Mouse (Mus musculus): ENCODE measurements around the gene Gnpnat1. TPM values are rescaled to one million over a fixed set of nuclear protein-coding genes. Genes with fewer than 3 reads are reported as not detected.
A peak's percentile ranks its signal among the peaks of the same experiment; 100 is the strongest.
"Not testable (repeated sequence)": the region's sequence is repeated elsewhere in the genome, so short reads cannot be mapped to it uniquely, and the experiment has no call there.

The Gnpnat1 gene
- 27.0 and 31.6 TPM in 2 replicates for polyA plus RNA-seq (2015; fragmentation: Nextera tagmentation; extraction: Ambion mirVana)

GRCm38 (mm10) chr14:45404813-45405212 is at the start of gene Gnpnat1:
Gnpnat1 (minus strand) TSS chr14:45404913.
- not testable (repeated sequence) for H3K4me3 ChIP-seq; H3K27ac ChIP-seq (replicated peaks)
- 96% methylated on average over 2 of the region's 3 CpGs for WGBS

GRCm38 (mm10) chr14:45453538-45454233 is 49.0 kb upstream of the Gnpnat1 start:
- H3K27ac ChIP-seq (replicated peaks), result no peak overlapping the region
- no peak overlapping the region for H3K9ac ChIP-seq
- WGBS, result 74% methylated on average over 5 of the region's 5 CpGs
- no peaks in the 10 kb centered on the region for H3K9me3 ChIP-seq
- H3K27me3 ChIP-seq, result no peaks in the 10 kb centered on the region
- no peaks in the 10 kb centered on the region for H3K36me3 ChIP-seq
- H3K4me1 ChIP-seq (replicated peaks), result peaks cover 27% of the 10 kb centered on the region
- H3K4me3 ChIP-seq, result no peak overlapping the region
- no peak overlapping the region for H3K4me2 ChIP-seq
- no peak for ATAC-seq (ENCODE audit: low FRiP score, low read depth)

More at GRCm38 (mm10) chr14:45404813-45405212, at the start of gene Gnpnat1:
- H3K4me2 ChIP-seq; ATAC-seq (ENCODE audit: low FRiP score, low read depth); H3K9me3 ChIP-seq; H3K4me1 ChIP-seq (replicated peaks); H3K27me3 ChIP-seq; H3K36me3 ChIP-seq; H3K9ac ChIP-seq: not testable (repeated sequence)

GRCm38 (mm10) chr14:45452861-45453512 is 48.3 kb upstream of the Gnpnat1 start:
- H3K9ac ChIP-seq, result no peak overlapping the region
- ATAC-seq (ENCODE audit: low FRiP score, low read depth), result no peak
- WGBS, result 32% methylated on average over 11 of the region's 11 CpGs

GRCm38 (mm10) chr14:45452148-45452547 is 47.4 kb upstream of the Gnpnat1 start:
- Histone ChIP-seq H3K27ac (replicated peaks) (no peak overlapping the region), H3K9ac (no peak overlapping the region), H3K4me2 (no peak overlapping the region), H3K4me3 (no peak overlapping the region), H3K36me3 (no peaks in the 10 kb centered on the region), H3K9me3 (no peaks in the 10 kb centered on the region), H3K4me1 (replicated peaks) (peaks cover 27% of the 10 kb centered on the region), H3K27me3 (no peaks in the 10 kb centered on the region)
- WGBS, result 54% methylated on average over 4 of the region's 4 CpGs
- ATAC-seq (ENCODE audit: low FRiP score, low read depth), result no peak

More at GRCm38 (mm10) chr14:45452861-45453512, 48.3 kb upstream of the Gnpnat1 start:
- 0 out of 2 replicates have a peak overlapping the region, but pooled peaks have one; percentile 34 for H3K27ac ChIP-seq (replicated peaks)
- no peaks in the 10 kb centered on the region for H3K36me3 ChIP-seq
- H3K27me3 ChIP-seq, result no peaks in the 10 kb centered on the region
- no peak overlapping the region for H3K4me2 ChIP-seq
- no peak overlapping the region for H3K4me3 ChIP-seq
- peaks cover 27% of the 10 kb centered on the region for H3K4me1 ChIP-seq (replicated peaks)
- no peaks in the 10 kb centered on the region for H3K9me3 ChIP-seq

GRCm38 (mm10) chr14:45451090-45451489 is 46.4 kb upstream of the Gnpnat1 start:
- 19% methylated on average over 2 of the region's 2 CpGs for WGBS
- Histone ChIP-seq H3K27ac (replicated peaks) (no peak overlapping the region), H3K9ac (no peak overlapping the region), H3K36me3 (no peaks in the 10 kb centered on the region), H3K4me3 (no peak overlapping the region), H3K4me2 (no peak overlapping the region), H3K4me1 (replicated peaks) (peaks cover 20% of the 10 kb centered on the region), H3K27me3 (no peaks in the 10 kb centered on the region), H3K9me3 (no peaks in the 10 kb centered on the region)
- no peak for ATAC-seq (ENCODE audit: low FRiP score, low read depth)

GRCm38 (mm10) chr14:45446777-45447176 is 42.1 kb upstream of the Gnpnat1 start:
- no peak overlapping the region for H3K4me2 ChIP-seq
- WGBS, result 41% methylated on average over 3 of the region's 3 CpGs
- no peaks in the 10 kb centered on the region for H3K9me3 ChIP-seq
- H3K27ac ChIP-seq (replicated peaks), result no peak overlapping the region
- no peak overlapping the region for H3K4me3 ChIP-seq
- H3K27me3 ChIP-seq, result no peaks in the 10 kb centered on the region
- H3K9ac ChIP-seq, result no peak overlapping the region
- no peak for ATAC-seq (ENCODE audit: low FRiP score, low read depth)
- no peaks in the 10 kb centered on the region for H3K4me1 ChIP-seq (replicated peaks)
- H3K36me3 ChIP-seq, result no peaks in the 10 kb centered on the region

GRCm38 (mm10) chr14:45445445-45445844 is 40.7 kb upstream of the Gnpnat1 start:
- WGBS, result 67% methylated on average over 12 of the region's 12 CpGs
- Histone ChIP-seq H3K36me3 (no peaks in the 10 kb centered on the region), H3K9me3 (no peaks in the 10 kb centered on the region), H3K27ac (replicated peaks) (no peak overlapping the region), H3K9ac (no peak overlapping the region), H3K4me3 (no peak overlapping the region), H3K4me2 (no peak overlapping the region), H3K27me3 (no peaks in the 10 kb centered on the region), H3K4me1 (replicated peaks) (no peaks in the 10 kb centered on the region)
- ATAC-seq (ENCODE audit: low FRiP score, low read depth), result no peak

GRCm38 (mm10) chr14:45444870-45445269 is 40.2 kb upstream of the Gnpnat1 start:
- Histone ChIP-seq H3K4me2 (no peak overlapping the region), H3K27me3 (no peaks in the 10 kb centered on the region), H3K4me3 (no peak overlapping the region), H3K36me3 (no peaks in the 10 kb centered on the region), H3K4me1 (replicated peaks) (no peaks in the 10 kb centered on the region), H3K27ac (replicated peaks) (no peak overlapping the region), H3K9me3 (no peaks in the 10 kb centered on the region), H3K9ac (no peak overlapping the region)
- WGBS, result 49% methylated on average over 7 of the region's 7 CpGs
- no peak for ATAC-seq (ENCODE audit: low FRiP score, low read depth)

GRCm38 (mm10) chr14:45442781-45443560 is 38.3 kb upstream of the Gnpnat1 start:
- Histone ChIP-seq H3K9me3 (no peaks in the 10 kb centered on the region), H3K9ac (no peak overlapping the region), H3K4me1 (replicated peaks) (no peaks in the 10 kb centered on the region), H3K27ac (replicated peaks) (no peak overlapping the region), H3K4me2 (no peak overlapping the region), H3K4me3 (no peak overlapping the region), H3K36me3 (no peaks in the 10 kb centered on the region), H3K27me3 (no peaks in the 10 kb centered on the region)
- 75% methylated on average over 12 of the region's 12 CpGs for WGBS
- ATAC-seq (ENCODE audit: low FRiP score, low read depth), result no peak

- no peaks in the 10 kb centered on the region for H3K4me1 ChIP-seq (replicated peaks)
- H3K9ac ChIP-seq, result no peak overlapping the region
- H3K27me3 ChIP-seq, result no peaks in the 10 kb centered on the region
- H3K9me3 ChIP-seq, result no peaks in the 10 kb centered on the region
- H3K4me3 ChIP-seq, result no peak overlapping the region
- H3K4me2 ChIP-seq, result no peak overlapping the region
- no peaks in the 10 kb centered on the region for H3K36me3 ChIP-seq
- no peak overlapping the region for H3K27ac ChIP-seq (replicated peaks)
- 64% methylated on average over 6 of the region's 6 CpGs for WGBS
- ATAC-seq (ENCODE audit: low FRiP score, low read depth), result no peak
Observed at GRCm38 (mm10) chr14:45441291-45441690, 36.6 kb upstream of the Gnpnat1 start.

GRCm38 (mm10) chr14:45439387-45439786 is 34.7 kb upstream of the Gnpnat1 start:
- H3K4me1 ChIP-seq (replicated peaks), result no peaks in the 10 kb centered on the region
- no peaks in the 10 kb centered on the region for H3K9me3 ChIP-seq
- H3K4me3 ChIP-seq, result no peak overlapping the region
- no peak overlapping the region for H3K27ac ChIP-seq (replicated peaks)
- H3K9ac ChIP-seq, result no peak overlapping the region
- WGBS, result 78% methylated on average over 9 of the region's 9 CpGs
- no peaks in the 10 kb centered on the region for H3K27me3 ChIP-seq
- H3K36me3 ChIP-seq, result no peaks in the 10 kb centered on the region
- H3K4me2 ChIP-seq, result no peak overlapping the region
- no peak for ATAC-seq (ENCODE audit: low FRiP score, low read depth)

- Histone ChIP-seq H3K4me3 (no peak overlapping the region), H3K4me2 (no peak overlapping the region), H3K4me1 (replicated peaks) (no peaks in the 10 kb centered on the region), H3K36me3 (no peaks in the 10 kb centered on the region), H3K27me3 (no peaks in the 10 kb centered on the region), H3K27ac (replicated peaks) (no peak overlapping the region), H3K9ac (no peak overlapping the region), H3K9me3 (no peaks in the 10 kb centered on the region)
- 88% methylated on average over 2 of the region's 2 CpGs for WGBS
- ATAC-seq (ENCODE audit: low FRiP score, low read depth), result no peak
Observed at GRCm38 (mm10) chr14:45438931-45439275, 34.2 kb upstream of the Gnpnat1 start.
